Mouse (Mus musculus) neural tube, embryonic 14.5 days (tissue): ENCODE results near the gene Olfr1086. TPM values are rescaled to one million over a fixed set of nuclear protein-coding genes. Genes with fewer than 3 reads are reported as not detected.
"Not testable (repeated sequence)": the region's sequence is repeated elsewhere in the genome, so short reads cannot be mapped to it uniquely, and the experiment has no call there.

Source experiments
- ATAC-seq: fragments of 200-750 bp; cut with Nextera tagmentation; 2 replicates; pipeline ENCODE4 v1.8.0; 2017; ENCODE audit warnings: low read depth, mild to moderate bottlenecking, moderate TSS enrichment, moderate library complexity
- H3K27ac ChIP-seq: fragments of 300-500 bp; sonication (generic); 2 replicates; pipeline ENCODE4 v1.5.1; 2014; ENCODE audit warnings: low read depth, mild to moderate bottlenecking, control low read depth, low read length, moderate library complexity, mixed read lengths
- H3K27me3 ChIP-seq: fragments of 300-500 bp; sonication (generic); 2 replicates; pipeline ENCODE4 v1.6.1; 2014; ENCODE audit warnings: low read length; ENCODE audit not compliant: control insufficient read depth, insufficient read depth
- H3K36me3 ChIP-seq: fragments of 300-500 bp; sonication (generic); 2 replicates; pipeline ENCODE4 v1.6.1; 2014; ENCODE audit warnings: low read length, mixed read lengths; ENCODE audit not compliant: control insufficient read depth, insufficient read depth
- H3K4me1 ChIP-seq: fragments of 300-500 bp; sonication (generic); 2 replicates; pipeline ENCODE4 v1.6.1; 2014; ENCODE audit warnings: low read length; ENCODE audit not compliant: control insufficient read depth, insufficient read depth
- H3K4me2 ChIP-seq: fragments of 300-500 bp; sonication (generic); 2 replicates; pipeline ENCODE4 v1.6.1; 2014; ENCODE audit warnings: mild to moderate bottlenecking, low read depth, low read length, control low read depth
- H3K4me3 ChIP-seq: fragments of 300-500 bp; sonication (generic); 2 replicates; pipeline ENCODE4 v1.5.1; 2014; ENCODE audit warnings: low read depth, low read length, control low read depth, mixed read lengths
- H3K9ac ChIP-seq: fragments of 300-500 bp; sonication (generic); replicated peaks from 2 replicates; pipeline ENCODE4 v1.6.1; 2014; ENCODE audit warnings: low read depth, mild to moderate bottlenecking, control low read depth, low read length, mixed read lengths
- H3K9me3 ChIP-seq: fragments of 300-500 bp; sonication (generic); 2 replicates; pipeline ENCODE4 v1.6.1; 2016; ENCODE audit warnings: low read length; ENCODE audit not compliant: control insufficient read depth
- WGBS: fragments of 180-500 bp; shearing (Covaris S2); extraction: QIAGEN DNeasy Blood & Tissue Kit; methylation state at CpG from one replicate; pipeline ENCODE4 v1.1.7; 2014; 5-methylcytosine and 5-hydroxymethylcytosine counted together
- polyA plus RNA-seq: library from polyadenylated mRNA; unstranded; fragments of >200 nt; fragmentation: Nextera tagmentation; extraction: Ambion mirVana; gene quantifications from 2 replicates; pipeline ENCODE4 v1.2.1, GENCODE M21; 2014

Olfr1086 gene
- not detected in 2 replicates for polyA plus RNA-seq

- H3K4me1 ChIP-seq: no peaks in the 10 kb centered on the region
- no peaks in the 10 kb centered on the region for H3K36me3 ChIP-seq
- H3K9ac ChIP-seq: no peak within 1 kb of the TSS
- 71% methylated on average over 2 of the region's 2 CpGs for WGBS
- no peak for ATAC-seq
- H3K4me2 ChIP-seq: no peak within 1 kb of the TSS
- no peaks in the 10 kb centered on the region for H3K9me3 ChIP-seq
- H3K4me3 ChIP-seq: no peak within 1 kb of the TSS
- no peaks in the 10 kb centered on the region for H3K27me3 ChIP-seq
- no peak within 1 kb of the TSS for H3K27ac ChIP-seq
These were observed at the start of gene Olfr1086 for GRCm38 (mm10) chr2:86679992-86680391. Gene Olfr1086, minus strand, starts transcription at chr2:86680092.

GRCm38 (mm10) chr2:86698295-86698694 is 18.4 kb upstream of the Olfr1086 start, which contains the start of gene Olfr1087:
Gene Olfr1087, minus strand, starts transcription at chr2:86698395.
- Histone ChIP-seq H3K27me3 (no peaks in the 10 kb centered on the region), H3K9me3 (no peaks in the 10 kb centered on the region), H3K9ac (no peak within 1 kb of the TSS), H3K4me2 (no peak within 1 kb of the TSS), H3K27ac (no peak within 1 kb of the TSS), H3K4me3 (no peak within 1 kb of the TSS), H3K36me3 (no peaks in the 10 kb centered on the region), H3K4me1 (no peaks in the 10 kb centered on the region)
- ATAC-seq: no peak

GRCm38 (mm10) chr2:86661919-86662318 is 18.0 kb downstream of the Olfr1086 start, which contains the start of gene Olfr1085:
Gene Olfr1085, minus strand, starts transcription at chr2:86662019.
- H3K4me1 ChIP-seq: no peaks in the 10 kb centered on the region
- WGBS: 36% methylated on average over 1 of the region's 1 CpGs

GRCm38 (mm10) chr2:86639625-86640024 is 40.3 kb downstream of the Olfr1086 start, which contains the start of gene Olfr1084:
Gene Olfr1084, minus strand, starts transcription at chr2:86639725.
- ATAC-seq, H3K27ac ChIP-seq, H3K9me3 ChIP-seq, H3K27me3 ChIP-seq, H3K36me3 ChIP-seq, H3K4me2 ChIP-seq, H3K4me3 ChIP-seq, H3K4me1 ChIP-seq, H3K9ac ChIP-seq: not testable (repeated sequence)
- 88% methylated on average over 1 of the region's 1 CpGs for WGBS

More at GRCm38 (mm10) chr2:86661919-86662318, 18.0 kb downstream of the Olfr1086 start, which contains the start of gene Olfr1085:
- H3K9ac ChIP-seq: no peak within 1 kb of the TSS
- no peaks in the 10 kb centered on the region for H3K27me3 ChIP-seq
- no peaks in the 10 kb centered on the region for H3K36me3 ChIP-seq
- H3K9me3 ChIP-seq: no peaks in the 10 kb centered on the region
- no peak within 1 kb of the TSS for H3K27ac ChIP-seq
- no peak within 1 kb of the TSS for H3K4me3 ChIP-seq
- H3K4me2 ChIP-seq: no peak within 1 kb of the TSS
- ATAC-seq: no peak

Other genes with a start within 250 kb of the Olfr1086 start
- not detected in 2 replicates for gene Olfr1065, start 229.5 kb downstream of the Olfr1086 start, polyA plus RNA-seq
- gene Olfr1066, start 223.8 kb downstream of the Olfr1086 start, polyA plus RNA-seq: not detected in 2 replicates
- not detected in 2 replicates for gene Olfr228, start 192.7 kb downstream of the Olfr1086 start, polyA plus RNA-seq
- gene Olfr1076, start 171.6 kb downstream of the Olfr1086 start, polyA plus RNA-seq: not detected in 2 replicates
- gene Olfr1079, start 137.6 kb downstream of the Olfr1086 start, polyA plus RNA-seq: not detected in 2 replicates
- gene Olfr1080, start 121.9 kb downstream of the Olfr1086 start, polyA plus RNA-seq: not detected in 2 replicates
- gene Olfr1082, start 81.1 kb downstream of the Olfr1086 start, polyA plus RNA-seq: not detected in 2 replicates
- gene Olfr1084, start 40.4 kb downstream of the Olfr1086 start, polyA plus RNA-seq: not detected in 2 replicates
- gene Olfr1085, start 18.1 kb downstream of the Olfr1086 start, polyA plus RNA-seq: not detected in 2 replicates
- gene Olfr1087, start 18.3 kb upstream of the Olfr1086 start, polyA plus RNA-seq: not detected in 2 replicates
- gene Olfr1089, start 53.6 kb upstream of the Olfr1086 start, polyA plus RNA-seq: not detected in 2 replicates
- not detected in 2 replicates for gene Olfr1090, start 78.9 kb upstream of the Olfr1086 start, polyA plus RNA-seq
- gene Olfr1093, start 102.4 kb upstream of the Olfr1086 start, polyA plus RNA-seq: not detected in 2 replicates
- gene Olfr141, start 129.9 kb upstream of the Olfr1086 start, polyA plus RNA-seq: not detected in 2 replicates
- not detected in 2 replicates for gene Olfr1094, start 144.6 kb upstream of the Olfr1086 start, polyA plus RNA-seq
- not detected in 2 replicates for gene Olfr1095, start 171.6 kb upstream of the Olfr1086 start, polyA plus RNA-seq
- not detected in 2 replicates for gene Gm13723, start 194.7 kb upstream of the Olfr1086 start, polyA plus RNA-seq
- gene Olfr1097, start 212.1 kb upstream of the Olfr1086 start, polyA plus RNA-seq: not detected in 2 replicates
- not detected in 2 replicates for gene Olfr1098, start 244.5 kb upstream of the Olfr1086 start, polyA plus RNA-seq